Mouse (Mus musculus) adipocyte (in vitro differentiated cells): ENCODE measurements around the gene Adamts16.
"Not testable (repeated sequence)": the region's sequence is repeated elsewhere in the genome, so short reads cannot be mapped to it uniquely, and the experiment has no call there.

Source experiments
- DNase-seq: peaks from one replicate; pipeline ENCODE4 v3.0.0-alpha.2; 2016; ENCODE audit warnings: low spot score

Gene Adamts16

DNA sequence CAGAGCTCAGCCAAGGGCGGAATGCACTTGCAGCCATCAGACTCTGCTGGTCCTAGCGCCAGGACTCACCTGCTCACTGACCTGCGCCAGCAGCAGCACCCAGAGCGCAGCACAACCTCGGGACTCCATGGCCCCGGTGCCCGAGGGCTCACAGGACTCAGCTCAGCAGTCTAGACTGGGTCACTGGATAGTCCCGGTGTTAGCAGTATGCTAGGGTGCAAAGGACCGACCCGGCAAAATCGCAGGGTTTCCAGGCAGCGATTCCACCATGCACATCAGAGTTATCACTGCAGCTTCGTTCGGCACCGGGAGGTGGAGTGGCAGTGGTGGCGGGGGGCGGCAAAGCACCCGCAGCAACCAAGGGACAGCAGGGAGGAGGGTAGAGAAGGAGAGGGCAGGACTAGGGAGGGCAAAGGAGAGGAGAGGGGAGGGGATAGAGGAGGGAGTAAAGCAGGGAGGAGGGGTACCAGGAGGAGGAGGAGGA is at the start of gene Adamts16:
Gene Adamts16, minus strand, starts transcription at position 391 of the 484 bp plus-strand sequence.
- DNase-seq = no peak

- no peak for DNase-seq
Measured at GRCm38 (mm10) chr13:70887136-70887535, 45.5 kb upstream of the Adamts16 start.

GRCm38 (mm10) chr13:70885006-70885405 is 43.4 kb upstream of the Adamts16 start:
- no peak for DNase-seq

- peak; percentile 6 for DNase-seq
Measured at GRCm38 (mm10) chr13:70883891-70884890, 42.6 kb upstream of the Adamts16 start.

DNA sequence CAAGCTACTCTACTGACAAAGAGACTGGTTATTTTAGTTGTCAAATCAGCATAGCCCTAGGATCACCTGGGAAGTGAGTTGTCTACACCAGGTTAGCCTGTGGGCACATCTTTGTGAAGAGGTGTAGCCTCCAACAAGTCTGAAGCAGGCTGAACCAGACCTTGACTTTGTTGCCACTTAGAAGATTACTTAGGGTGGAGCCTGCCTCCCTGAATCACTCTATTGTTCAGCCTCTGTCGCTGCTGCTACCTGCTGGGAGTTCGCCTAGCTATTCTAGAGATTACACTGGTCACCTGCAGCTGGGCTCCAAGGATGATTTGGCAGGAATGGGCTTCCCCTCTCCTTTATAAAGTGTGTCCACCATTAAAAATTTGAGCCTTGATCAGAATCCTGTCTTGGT is 38.4 kb upstream of the Adamts16 start:
- not testable (repeated sequence) for DNase-seq

GRCm38 (mm10) chr13:70877550-70877913 is 35.9 kb upstream of the Adamts16 start:
- no peak for DNase-seq

DNA sequence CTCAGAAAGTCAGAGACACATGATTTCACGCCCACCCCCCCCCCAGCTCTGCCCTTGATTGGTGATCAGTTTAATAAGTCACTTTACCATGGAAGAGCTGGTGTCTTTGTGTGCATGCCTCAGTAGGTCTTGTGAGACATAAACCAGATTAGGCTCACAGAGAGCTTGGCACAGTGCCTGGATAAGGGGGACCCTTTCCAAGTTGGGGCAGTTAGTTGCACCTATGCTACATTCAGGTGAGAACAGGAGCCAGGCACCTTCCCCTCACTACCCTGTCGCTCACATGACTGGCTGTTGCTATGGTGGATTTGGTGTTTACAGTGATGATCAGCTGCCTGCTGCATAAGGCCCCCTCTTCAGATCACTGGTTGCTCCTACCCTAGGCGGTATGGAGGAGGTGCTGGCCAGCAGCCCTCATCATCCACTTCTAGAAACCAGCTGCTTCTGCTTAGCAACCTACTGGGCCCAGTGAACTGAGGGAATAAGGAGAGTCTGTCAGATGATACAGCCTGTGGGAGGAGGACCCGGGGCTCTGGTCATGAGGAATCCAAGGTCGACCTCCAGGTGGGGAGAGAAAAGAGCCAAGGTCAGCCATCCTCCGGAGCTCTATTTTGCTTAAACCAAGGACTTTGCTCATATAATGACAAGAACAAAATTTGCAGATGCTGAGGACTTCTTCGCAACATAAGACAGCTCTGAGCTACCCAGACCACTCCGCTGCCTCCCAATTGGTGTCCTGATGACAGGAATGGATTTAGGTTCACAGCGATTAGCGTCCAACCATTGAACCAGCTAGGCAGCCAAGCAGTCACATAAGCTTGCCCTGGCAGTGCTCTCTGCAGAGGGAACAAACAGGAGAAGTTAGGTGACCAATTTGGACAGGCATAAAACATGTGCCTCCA is 35.3 kb upstream of the Adamts16 start:
- DNase-seq = no peak

GRCm38 (mm10) chr13:70875411-70875949 is 33.9 kb upstream of the Adamts16 start:
- DNase-seq = no peak

DNA sequence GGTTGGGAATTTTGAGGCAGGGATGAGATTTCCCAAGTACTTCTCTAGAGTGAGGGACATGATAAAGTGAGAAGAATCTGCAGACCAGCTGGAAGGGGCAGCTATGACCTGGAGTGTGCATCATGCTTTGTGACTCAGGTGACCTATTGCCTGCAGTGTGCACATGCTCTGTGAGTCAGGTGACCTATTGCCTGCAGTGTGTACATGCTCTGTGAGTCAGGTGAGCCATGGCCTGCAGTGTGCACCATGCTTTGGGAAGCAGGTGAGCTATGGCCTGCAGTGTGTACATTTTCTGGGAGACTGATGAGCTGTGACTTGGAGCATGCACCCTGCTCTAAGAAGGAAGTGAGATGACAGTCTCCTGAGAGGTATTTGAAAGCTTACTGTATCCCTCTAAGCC is 33.1 kb upstream of the Adamts16 start:
- DNase-seq = no peak

GRCm38 (mm10) chr13:70873851-70874250 is 32.2 kb upstream of the Adamts16 start:
- DNase-seq = not testable (repeated sequence)

DNA sequence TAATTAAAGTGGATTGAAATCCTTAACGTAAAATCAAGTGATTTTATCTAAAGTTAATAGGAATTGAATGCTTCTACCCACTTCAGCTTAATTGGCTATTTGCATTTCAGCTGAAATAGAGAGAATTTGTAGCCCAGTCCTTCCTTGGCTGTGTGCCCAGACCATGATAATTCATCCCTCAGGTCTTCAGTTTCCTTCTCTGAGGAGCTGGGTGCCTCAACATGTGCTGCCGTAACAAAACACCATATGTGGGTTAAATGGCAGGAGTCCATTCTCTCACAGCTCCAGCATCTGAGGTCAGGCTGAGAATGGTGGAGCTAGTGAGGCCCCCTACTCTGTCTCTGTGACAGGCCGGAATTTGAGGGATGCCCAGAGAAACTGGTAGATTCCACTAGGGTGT is 29.4 kb upstream of the Adamts16 start:
- DNase-seq = no peak

DNA sequence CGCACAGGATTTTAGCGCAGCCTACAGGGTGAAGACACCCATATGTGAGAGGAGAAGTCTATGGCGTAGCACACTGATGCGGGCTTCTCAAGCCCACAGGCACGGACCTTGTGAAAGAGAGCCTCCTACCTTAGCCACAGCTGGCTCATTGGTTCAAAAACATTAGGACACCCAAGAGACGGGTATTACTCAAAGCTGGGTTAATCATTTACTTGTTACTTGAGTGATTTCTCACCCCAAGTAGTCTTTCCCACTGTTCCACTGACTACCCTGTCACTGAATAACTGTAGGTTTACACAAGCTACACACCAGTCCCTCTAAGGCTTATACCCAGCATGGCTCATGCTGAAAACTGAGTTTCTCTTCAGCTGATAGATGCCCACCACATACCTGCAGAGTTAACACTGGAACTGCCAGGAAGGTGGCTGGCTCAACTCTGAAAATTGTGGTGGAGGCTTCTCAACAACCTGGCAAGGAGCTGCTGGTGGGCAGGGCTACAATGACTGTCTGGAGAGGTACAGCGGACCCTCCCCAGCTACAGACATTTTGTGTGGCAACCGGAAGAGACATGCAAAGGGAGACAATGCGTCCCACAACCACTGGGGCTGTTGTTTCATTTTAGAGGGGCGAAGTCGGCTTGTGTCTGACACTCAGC is 25.5 kb upstream of the Adamts16 start:
- no peak for DNase-seq

GRCm38 (mm10) chr13:70865867-70866266 is 24.3 kb upstream of the Adamts16 start:
- no peak for DNase-seq

GRCm38 (mm10) chr13:70862162-70862908 is 20.7 kb upstream of the Adamts16 start:
- DNase-seq = peak; percentile 43

DNA sequence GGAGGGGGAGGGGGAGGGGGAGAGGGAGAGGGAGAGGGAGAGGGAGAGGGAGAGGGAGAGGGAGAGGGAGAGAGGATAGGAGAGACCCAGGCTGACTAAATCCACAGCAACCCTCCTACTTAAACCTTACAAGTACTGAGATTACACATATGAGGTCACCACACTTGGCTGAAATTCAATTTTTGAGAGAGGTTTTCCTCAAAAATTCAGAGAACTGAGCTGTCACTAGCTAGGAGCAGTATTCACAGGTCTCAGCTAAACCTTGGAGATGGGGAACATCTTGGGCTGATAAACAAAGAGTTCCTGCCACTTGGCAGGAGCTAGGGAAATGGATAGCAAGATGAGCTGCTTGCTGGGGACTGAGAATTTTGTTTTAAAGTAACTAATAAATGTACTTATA is 12.0 kb upstream of the Adamts16 start:
- no peak for DNase-seq

DNA sequence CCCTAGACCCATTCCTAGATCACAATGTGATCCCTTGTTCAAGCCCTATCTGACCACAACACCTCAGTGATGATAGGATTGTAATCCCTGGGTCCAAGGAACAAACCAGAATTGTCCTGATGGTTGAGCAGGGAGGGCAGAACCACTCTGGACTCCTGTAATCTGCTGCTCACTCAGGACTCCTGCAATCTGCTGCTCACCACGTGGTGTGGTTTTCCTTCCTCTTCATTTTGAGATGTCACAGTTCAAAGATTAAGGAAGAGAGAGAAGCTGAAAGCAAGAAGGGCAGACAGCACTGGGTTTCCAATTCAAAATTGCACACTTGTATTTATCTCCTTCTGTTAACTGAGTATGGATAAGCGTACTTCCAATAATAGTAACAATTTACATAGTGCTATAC is 5.3 kb upstream of the Adamts16 start:
- no peak for DNase-seq

DNA sequence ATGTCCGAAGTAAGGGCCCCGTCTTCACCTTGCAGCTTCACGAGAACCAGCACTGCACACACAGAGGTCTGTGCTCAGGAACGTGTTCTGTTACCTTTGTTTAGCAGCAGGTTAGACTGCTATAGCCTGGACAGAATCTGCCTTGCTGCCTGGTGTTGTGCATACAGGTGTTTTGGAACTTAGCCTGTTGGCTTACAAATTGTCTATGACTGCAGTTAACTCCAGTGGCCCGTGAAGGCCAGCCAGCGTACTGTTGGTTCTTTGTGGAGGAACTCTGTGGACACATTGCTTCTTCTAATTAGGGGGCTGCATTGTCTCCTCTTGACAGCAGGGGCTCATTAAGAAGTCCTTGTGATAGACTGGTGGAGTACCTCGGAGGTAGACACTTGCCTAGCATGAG is 3.9 kb upstream of the Adamts16 start:
- DNase-seq = no peak

GRCm38 (mm10) chr13:70842126-70842525 is 515 bp upstream of the Adamts16 start:
- DNase-seq = no peak

GRCm38 (mm10) chr13:70840161-70840560 is 1.4 kb downstream of the Adamts16 start:
- peak; percentile 74 for DNase-seq

GRCm38 (mm10) chr13:70837571-70837970 is 4.0 kb downstream of the Adamts16 start:
- no peak for DNase-seq

DNA sequence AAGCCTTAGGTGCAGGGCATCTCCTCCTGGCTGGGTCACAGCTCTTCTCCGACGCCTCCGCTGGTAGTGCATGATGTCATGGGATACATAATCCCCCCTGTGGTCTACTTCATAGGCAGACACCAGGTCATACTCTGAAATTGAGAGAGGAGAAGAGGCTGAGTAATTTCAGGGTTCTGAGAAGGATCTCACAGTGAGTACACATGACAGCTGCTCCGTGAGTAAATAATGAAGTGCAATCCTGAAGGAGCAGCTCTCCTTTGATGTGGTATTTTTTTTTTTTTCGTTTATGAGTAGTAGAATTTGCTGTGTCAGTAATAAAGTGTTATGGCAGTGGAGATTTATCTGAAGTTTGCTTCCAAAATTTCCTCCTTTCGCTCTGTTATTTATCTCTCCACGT is 5.4 kb downstream of the Adamts16 start:
- DNase-seq = no peak
